Mouse (Mus musculus) 3T3-L1 (cell line): ENCODE results near the gene Fam216a.

Source experiments
- DNase-seq: peaks from one replicate; pipeline ENCODE4 v3.0.0-alpha.2; 2015; ENCODE audit warnings: low read depth, low spot score

Gene Fam216a

GRCm38 (mm10) chr5:122391178-122391785 is 19.1 kb upstream of the Fam216a start:
- DNase-seq = no peak

DNA sequence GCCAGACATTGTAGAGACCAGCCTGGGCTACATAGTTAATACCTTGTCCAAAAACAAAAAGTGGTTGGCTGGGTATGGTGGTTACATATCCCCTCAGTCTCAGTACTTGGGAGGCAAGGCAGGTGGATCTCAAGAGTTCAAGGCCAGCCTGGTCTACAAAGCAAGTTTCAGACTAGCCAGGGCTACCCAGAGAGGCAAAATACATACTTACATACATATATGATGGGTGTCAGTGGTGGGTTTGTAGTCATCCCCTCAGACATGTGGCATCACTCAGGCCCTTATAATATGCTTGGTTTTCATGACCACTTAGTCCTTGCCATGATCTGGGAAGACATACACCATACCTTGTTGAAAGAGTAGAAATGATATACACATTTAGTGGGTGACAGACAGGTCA is 18.5 kb upstream of the Fam216a start:
- no peak for DNase-seq

DNA sequence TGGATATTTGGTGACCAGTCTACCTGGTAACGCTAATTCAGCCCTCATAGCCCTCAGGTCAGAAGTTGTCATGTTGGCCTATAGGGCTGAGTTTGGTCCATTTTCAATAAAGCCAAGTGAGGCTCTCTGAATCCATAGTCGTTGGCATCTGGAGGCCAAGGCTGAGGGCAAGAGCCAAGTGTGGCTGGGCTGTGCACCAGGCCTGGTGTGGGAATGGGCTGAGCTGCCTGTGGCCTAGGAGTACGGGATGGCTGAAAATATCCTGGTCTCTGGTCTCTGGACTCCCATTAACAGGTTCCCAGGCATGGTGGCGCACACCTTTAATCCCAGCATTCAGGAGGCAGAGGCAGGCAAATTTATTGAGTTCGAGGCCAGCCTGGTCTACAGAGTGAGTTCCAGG is 17.8 kb upstream of the Fam216a start:
- DNase-seq = no peak

DNA sequence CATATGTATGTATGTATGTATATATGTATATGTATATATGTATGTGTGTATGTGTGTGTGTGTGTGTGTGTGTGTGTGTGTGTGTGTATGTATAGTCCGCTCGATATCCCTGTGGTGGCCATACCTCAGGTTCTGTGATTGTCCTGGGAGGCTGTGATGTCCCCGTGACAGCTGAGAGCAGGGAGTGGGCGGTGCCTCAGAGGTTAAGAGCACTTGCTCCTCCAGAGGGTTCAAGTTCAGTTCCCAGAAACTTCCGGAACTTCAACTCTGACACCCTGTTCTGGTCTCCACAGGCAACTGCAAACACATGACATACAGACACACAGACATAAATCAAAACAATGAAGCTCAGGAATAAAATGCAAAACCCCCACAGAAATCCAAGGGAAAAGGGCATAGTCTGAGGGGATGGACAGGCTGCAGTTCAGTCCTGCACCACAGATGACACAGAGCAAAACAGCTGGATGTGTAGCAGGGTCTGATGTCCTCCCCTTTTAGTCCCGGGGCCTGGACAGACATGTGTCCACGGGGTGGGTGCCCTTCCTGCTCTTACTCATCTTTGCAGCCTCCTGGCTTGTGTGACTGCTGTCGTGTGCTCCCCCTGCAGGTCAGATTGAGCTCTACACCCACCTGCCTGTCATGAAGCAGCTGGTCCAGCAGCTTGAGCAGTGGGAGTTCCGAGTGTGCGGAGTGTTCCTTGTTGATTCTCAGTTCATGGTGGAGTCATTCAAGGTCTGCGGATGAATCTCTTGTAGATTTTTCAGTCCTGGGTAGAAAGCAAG is 7.4 kb upstream of the Fam216a start:
- peak; percentile 89 for DNase-seq

DNA sequence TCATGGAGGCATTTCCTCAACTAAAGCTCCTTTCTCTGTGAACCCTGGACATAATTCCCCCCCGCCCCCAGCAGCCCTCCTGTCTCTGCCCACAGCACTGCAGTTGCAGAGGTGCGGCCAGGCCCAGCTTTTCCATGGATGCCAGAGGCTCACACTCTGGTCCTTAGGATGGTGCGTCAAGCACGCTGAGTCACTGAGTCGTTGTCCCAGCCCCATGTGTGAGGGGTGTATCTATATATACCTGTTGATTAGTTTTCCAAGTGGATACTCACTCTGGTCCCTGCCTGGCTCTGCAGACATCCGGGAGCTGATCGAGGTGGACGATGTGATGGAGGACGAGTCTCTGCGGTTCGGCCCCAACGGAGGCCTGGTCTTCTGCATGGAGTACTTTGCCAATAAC is 6.0 kb upstream of the Fam216a start:
- no peak for DNase-seq

GRCm38 (mm10) chr5:122377101-122377833 is 5.1 kb upstream of the Fam216a start:
- no peak for DNase-seq

DNA sequence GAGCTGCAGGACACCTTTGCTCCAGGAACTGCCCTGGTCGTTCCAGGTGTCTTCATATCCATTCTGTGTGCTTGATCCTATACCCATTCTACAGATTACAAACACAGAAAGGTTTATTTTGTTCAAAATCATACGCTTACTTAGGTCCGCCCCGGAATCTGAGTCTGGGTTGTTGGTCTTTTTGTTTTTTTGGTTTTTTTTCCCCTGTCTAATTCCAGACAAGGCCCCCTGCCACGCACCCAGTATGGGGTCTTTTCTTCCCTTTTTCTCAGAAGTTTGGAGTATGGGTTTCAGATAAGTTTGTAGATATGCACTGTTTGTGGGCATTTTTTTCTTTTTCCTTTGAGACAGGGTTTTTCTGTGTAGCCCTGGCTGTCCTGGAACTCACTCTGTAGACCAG is 714 bp upstream of the Fam216a start:
- no peak for DNase-seq

GRCm38 (mm10) chr5:122371591-122372191 is 473 bp downstream of the Fam216a start, which contains the start of gene Gpn3:
Gene Gpn3, plus strand, starts transcription at chr5:122371876.
- DNase-seq = peak; percentile 64

DNA sequence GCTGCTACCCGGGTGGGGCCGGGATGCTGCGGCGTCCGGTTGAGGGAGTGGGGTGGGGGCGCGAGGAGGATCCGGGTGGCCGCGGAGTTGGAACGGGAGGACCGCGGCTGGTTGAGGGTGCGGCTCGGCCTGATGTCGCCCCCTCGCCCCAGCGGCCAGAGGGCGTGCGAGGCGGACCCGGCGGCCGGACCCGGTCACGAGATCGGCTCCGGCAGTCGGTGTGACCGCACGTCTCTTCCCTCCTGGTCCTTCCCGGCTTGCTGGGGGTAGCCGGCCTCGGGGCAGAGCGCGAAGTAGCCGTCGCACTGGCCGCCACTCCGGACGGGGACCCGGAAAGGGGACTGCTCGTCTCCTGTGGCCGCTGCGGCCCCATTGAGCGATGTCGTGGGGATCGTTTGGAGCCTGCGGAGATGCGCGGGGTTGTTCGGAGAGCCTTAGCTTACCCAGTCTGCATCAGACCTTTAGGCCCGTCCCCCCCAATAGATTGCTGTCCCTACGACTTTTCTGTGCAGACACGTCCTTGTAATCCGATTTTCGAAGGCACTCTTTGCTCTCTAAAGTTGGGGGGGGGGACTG is 17.6 kb downstream of the Fam216a start:
- peak; percentile 39 for DNase-seq

- DNase-seq = peak; percentile 99
Measured at GRCm38 (mm10) chr5:122353807-122354491, 18.2 kb downstream of the Fam216a start, which contains the start of the genes Rad9b and Vps29. Gene Rad9b, minus strand, starts transcription at chr5:122354233. Gene Vps29, plus strand, starts transcription at chr5:122354369.

DNA sequence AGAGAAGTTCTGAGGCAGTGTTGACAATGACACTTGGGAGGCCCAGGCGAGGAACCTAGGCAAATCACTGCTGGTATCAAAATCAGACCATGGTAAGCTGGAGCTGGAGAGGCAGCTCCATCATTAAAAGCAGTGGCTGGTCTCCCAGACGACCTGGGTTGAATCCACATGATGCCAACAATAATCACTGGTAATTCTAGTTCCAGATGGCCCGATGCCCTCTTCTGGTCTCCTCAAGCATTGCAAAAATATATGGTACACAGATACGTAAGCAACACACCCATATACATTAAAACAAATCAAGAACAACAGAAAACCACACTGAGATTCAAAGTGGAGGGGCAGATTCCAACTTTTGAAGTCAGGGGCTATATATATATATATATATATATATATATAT is 26.4 kb downstream of the Fam216a start:
- peak; percentile 44 for DNase-seq

DNA sequence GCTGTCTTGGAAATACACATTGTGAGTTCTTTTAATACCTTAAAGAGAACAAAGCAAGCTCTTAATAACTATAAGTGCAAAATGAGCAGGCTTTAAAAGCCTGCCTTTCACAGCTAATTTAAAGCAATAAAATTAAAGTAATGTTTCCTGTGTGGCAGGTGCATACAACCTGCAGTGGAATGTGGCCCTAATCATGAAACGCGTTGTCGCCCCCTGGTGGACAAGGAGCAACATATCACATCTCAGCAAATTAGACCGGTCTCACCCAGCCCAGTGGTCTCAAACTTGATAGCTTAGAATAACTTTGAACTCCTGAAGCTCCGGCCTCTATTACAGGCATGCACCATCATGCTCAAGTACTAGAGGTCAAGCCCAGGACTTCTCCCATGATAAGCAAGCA is 27.9 kb downstream of the Fam216a start:
- DNase-seq = peak; percentile 84

DNA sequence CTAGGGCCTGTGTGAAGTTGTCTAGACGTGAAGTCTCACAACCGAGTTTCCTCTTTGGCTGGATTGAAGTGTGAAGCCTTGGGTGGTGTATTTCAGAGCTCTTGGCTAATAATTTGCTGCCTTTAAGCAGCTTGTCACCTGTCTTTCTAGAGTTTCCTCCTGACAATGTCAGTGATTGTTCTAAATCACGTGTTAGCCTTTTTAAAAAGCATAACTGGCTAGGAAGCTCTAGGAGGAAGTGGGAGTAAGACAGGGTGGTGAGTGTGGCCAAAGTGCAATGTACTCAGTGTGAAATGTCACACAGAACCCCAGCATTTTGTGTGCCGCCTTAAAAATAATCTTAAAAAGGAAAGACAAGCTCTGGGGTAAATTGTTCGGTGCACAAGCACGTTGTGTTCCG is 28.4 kb downstream of the Fam216a start:
- no peak for DNase-seq

DNA sequence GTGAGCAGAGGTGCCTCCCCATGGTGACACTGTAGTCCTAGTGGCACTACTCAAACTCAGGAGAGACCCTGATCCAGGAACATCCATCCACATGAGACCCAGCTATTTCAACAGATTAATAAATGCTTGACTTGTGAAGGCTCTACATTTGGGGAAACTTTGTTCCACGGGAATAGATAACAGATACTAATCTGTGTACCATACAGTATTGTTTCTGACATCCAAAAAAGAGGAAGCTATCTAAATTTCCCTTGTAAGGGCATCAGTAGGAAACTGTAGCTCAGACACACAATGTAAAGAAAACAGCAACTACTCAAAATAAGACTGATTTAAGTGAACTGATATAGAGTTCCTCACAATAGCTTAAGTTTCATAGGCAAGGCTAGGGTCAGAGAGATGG is 29.3 kb downstream of the Fam216a start:
- DNase-seq = no peak

DNA sequence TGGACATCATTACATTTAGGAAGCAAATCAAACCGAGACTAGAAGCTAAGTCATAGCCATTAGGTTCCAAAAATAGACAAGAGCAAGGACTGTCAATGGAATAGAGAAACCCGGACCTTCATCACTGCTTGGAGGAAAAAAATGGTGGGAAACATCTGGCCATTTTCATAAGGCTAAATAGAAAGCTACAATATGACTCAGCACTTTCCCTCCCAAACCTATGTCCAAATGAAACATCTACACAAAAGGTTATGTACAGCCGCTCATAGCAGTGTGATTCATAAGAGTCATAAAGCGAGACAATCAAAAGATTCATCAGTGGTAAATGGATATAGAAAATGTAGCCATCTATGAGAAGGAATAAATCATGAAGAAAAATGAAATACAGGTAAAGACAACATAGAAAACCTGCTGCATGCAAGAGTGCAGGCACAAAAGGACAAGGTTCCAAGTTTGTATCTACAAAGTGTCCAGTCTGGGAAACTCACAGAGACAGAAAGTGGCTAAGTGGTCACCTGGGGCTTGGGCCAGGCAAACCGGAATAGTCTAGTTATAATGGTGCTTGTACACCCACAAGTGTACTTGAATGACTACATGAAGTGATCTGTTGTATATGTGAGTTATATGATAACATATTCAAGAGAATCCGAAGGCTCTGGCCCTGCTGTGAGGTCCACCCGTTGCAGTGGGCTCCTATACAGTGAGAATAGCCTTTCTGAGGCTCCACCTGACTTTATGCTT is 35.4 kb downstream of the Fam216a start:
- peak; percentile 21 for DNase-seq

DNA sequence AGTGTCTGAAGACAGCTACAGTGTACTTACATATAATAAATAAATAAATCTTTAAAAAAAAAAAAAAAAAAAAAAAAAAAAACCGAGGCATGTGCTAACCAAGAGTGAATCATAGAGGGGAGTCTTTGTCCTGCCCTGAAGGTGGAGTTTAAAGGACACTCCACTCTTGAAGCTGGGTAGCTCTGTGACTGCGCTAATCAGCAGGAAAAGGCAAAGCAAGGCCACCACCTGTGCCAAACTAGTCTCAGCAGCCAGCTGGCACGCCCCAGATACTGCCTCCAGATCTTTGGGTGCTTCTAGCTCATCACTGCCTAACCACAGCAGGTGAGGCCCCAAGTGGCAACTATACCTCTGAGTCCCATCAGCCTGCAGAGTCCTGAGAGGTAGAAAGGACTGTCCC is 37.5 kb downstream of the Fam216a start:
- DNase-seq = no peak

DNA sequence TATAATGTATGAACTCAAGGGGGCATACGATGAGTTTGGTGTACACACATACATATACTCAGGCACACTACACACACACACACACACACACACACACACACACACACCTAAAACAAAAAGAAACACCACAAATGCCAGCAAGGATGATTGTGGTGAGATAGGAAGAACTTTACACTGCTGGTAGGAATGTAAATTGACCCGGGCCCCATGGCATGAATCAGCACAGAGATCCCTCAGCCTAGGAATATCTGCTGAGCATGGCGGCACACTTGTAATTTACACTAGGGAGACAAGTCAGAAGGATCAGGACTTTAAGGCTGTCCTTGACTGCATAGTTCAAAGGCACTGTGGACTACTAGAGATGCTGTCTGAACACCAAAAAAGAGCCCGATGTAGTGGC is 41.9 kb downstream of the Fam216a start:
- peak; percentile 64 for DNase-seq

- DNase-seq = no peak
Measured at GRCm38 (mm10) chr5:122327283-122327682, 44.9 kb downstream of the Fam216a start.

GRCm38 (mm10) chr5:122325477-122325876 is 46.7 kb downstream of the Fam216a start:
- DNase-seq = no peak
